Mouse (Mus musculus): ENCODE measurements at regions not wholly inside any gene's neighbourhood (a gene's known extent, or its start where the extent isn't known, plus 50 kb on each side); places are given as distances from the start of the nearest gene placed in this dataset.
"Not testable (repeated sequence)": the region's sequence is repeated elsewhere in the genome, so short reads cannot be mapped to it uniquely, and the experiment has no call there.

DNA sequence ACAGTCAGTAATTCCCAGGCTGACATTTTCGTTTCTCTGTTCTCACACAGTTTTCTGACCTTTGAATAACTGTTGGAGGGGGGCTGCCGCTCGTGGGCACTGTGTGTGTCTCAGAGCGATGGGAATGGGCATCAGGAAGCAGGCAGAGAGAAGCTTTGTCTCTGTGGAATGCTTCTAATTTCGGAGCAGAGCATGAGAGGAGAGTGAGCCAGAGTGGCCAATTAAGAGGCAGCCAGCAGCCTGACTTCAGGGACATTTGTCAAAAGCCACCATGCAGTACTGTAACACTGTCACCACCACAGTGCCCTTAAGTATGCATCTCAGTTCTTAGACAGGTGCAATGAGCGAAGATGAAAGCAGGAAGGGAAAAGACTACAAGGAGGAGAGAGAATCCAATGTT, 592.1 kb downstream of the Dcdc2c start:
- no peak for DNase-seq

DNA sequence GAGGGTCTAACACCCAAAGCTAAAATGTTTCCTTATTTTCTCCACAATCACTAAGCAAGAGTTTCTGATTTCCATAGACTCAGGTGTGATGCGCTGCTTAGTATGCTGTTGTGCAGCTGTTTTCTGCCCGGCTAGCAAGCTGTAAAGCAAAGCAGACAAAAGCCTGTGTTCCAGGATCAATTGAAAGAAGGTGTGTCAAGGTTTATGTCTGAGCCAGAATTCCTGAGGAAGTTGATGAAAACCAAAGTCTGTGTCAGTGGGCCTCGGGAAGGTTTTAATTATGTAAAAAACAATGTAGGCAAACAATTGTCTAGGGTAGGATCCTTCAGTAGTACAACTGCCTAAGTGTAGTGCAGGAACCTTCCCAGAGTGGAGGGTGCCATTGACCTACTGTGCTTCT, 604.6 kb downstream of the Dcdc2c start:
- no peak for DNase-seq

DNA sequence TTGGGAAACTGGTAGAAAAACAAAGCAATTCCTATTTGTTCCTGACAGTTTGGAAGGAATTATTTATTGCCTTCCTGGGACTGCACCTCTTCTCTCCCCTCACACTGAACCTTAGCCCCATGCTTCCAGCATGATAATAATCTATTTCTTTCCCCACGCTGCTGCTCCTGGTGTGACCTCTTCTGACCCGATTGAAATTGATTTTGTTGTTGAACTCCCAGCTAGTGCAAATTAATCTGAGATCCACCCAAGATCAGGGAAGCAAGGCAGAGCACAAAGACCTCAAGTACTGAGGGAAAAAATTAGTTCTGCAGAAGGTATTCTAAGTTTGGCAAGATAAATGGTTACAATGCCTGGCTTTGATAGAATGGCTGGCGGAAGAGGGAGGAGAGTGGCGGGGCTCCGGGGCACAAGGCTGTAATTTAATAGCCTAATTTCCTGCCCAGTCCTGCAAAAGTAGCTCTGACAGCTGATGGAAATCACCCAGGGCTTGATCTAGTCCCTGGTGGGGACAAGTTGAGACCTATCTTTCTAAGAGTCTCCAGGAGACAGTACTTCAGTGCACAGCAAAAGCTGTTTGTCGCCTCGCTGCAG, 604.6 kb upstream of the Sox11 start:
- no peak for DNase-seq

DNA sequence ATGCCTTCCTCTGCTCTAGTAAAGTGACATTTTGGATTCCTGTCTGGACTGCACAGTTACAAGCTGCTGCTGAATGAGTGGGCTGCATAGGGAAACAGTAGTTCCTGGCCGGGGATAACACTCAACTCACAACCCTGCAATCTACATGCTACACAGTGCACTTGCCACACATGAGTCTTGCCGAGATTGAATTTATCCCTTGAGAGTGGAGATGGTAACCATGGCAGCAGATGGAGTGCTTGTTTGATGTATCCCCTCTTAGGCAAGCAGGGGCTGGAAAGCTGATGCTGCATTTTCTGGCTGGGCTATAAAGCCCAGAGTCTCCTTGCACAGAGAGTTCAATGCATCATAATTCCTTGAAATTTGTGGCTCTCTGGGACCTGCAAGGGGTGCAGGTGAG, 603.0 kb upstream of the Sox11 start:
- no peak for DNase-seq

DNA sequence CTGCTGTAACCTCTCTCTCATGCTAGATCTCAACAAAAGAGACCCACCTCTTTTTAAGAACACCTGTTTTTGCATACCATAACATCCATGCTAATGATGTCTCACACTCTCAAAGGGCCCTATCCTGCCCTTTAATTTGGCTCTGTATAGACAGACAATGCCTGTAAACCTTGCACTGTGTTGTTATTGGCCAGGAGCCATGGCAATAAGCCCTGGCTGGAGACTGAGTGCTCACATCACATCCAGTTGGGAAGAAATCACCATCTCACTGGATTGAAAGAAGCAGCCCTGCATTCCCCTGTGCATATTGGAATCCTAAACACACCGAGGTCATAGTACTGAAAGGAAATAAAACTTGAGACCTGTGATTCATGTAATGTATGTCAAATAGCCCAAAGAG, 598.7 kb upstream of the Sox11 start:
- peak in 1 of 2 experiments; percentile 2 for DNase-seq

DNA sequence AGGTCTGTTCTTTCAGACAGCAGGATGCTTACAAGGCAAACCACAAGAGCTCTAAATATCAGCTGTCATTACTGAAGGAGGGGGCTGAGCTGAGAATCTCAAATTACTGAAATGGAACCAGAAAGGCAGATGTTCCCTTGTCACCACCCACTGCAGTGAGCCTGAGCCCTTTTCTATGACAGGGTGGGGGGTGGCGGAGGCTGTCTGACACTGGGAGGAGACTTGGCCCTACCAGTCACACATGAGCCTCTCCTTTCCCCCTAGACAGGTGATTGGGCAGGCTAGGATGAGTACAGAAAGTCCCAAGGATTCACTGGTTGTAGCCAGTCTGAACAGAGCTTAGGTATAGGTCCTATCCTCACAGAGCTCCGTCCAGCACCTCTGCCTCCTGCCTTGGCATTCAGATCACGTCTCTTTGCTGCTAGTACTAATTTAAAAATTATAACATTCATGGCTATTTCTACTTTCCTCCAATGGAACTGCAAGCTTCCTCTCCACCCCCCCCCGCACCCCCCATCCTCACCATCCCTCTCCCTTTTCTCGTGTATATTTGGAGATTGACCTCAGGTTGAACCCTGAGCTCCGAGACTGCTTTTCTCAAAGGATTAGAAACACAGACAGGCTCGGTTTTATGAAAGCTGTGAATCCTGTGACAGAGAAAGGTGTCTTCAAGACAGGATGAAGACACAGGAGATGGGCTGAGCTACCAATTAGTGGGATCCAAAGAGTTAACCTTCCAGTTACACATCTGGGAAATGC, 590.2 kb upstream of the Sox11 start:
- no peak for DNase-seq

DNA sequence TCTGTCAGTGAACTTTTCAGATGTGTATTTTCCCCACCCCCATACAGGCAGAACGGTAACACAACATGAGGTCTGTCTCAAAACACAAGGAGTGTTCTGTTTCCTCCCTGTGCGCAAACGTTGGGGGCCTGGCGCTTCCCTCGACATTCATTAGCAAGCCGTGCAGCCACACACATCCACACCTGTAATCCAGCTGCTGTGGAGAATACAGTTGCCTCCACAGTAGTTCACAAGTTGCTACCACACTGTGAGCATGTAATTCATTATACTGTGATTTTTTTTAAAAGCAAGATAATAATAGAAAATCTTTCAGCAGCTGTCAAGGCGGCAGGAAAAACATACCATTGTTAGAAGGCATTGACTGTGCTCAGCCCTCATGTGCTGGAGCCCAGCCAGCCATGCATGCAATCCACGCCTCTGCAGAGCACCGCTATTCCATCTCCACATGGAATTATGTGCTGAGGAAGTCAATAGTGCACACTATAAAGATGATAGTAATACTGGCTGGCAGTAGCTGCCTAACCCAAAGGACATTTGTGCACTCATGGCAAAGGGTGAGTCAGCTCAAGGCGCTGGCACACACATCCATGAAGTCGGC, 586.1 kb upstream of the Sox11 start:
- no peak for DNase-seq

DNA sequence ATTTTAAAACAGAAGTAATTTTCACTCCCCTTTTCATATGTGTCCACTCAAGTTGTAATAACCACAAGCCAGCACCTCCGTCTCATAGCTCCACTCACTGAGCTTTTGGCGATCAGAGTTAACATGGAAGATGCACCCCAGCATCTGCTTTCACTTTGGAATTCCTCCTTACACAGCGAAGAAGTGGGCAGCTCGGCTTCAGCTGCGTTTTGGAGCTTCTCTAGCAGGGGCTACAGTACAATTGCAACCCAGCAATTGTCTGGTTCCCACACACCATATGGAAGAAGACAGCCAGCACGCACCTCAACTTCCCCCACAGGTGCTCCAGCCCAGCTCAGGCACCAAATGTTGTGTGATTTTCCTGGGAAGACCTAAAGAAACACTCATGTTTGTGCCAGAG, 584.4 kb upstream of the Sox11 start:
- DNase-seq, result no peak

DNA sequence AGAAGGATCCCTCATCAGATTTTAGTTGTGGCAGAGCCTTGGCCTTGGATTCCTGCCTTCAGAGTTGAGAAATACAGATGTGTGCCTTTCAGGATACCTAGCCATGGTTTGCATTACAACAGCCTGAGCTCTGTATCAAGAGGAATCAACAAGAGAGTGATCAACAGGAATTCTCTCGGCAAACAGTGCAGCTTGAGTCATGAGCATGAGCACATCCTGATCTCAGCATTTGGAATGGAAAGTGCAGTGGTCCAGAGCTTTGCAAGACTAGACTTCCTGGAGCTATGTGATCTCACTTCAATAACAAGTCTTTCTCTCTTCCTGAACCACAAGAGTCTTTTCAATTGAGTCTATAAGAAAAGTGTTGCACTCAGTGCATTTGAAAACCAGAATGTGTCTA, 578.2 kb upstream of the Sox11 start:
- DNase-seq, result no peak

DNA sequence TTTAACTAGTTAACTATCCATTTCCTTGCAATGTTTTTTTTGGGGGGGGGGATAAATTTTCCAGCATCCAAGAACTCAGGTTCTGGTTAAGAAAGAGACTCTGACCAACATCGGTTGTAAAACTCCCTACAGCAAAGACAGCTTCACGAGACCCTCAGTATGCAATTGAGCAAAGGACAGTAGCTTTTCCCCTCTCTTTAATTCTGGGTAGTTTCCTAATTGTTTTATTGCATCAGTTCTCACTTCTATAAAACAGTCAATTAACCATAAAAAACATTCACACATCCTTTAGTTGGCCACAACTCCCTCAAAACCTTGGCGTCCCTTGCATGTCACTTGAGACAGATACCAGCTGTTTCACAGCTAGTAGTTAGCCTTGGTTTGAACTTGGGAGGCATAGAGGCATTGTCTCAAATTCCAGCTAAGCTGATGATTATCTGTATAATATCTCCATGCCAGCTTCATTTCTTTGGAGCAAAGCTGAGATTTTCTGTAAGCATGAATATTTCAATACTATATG, 574.1 kb upstream of the Sox11 start:
- DNase-seq, result no peak

DNA sequence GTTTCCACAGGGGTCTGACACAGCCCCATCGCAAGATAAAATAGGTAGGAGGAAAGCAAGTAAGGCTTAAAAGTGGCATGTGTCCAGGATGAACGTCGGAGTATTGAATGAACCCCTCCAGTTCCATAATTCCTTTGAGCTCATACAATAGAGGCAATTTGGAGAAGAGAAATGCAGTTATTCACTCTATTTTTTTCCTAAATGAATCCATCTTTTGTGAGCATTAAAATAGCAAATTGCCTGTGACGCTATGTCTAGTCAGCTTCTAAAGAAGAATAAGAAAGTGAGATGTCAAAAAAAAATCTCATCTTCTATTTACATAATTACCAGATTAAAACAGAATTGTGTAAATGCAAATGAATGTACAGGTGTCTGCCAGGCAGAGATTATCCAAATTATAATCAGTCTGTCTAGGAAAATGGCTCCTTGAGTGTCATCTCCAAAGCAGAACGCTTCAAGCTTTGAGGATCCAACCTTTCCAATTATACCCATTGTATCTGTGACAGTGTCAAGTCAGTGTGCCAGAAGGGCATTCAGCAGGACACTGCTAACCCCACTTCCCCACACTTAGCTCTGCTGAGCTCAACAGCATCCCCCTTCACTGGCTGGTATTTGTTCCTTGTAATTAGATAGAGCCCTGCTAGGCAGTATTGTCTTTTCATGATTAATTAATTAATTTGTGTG, 567.2 kb upstream of the Sox11 start:
- DNase-seq, result no peak

DNA sequence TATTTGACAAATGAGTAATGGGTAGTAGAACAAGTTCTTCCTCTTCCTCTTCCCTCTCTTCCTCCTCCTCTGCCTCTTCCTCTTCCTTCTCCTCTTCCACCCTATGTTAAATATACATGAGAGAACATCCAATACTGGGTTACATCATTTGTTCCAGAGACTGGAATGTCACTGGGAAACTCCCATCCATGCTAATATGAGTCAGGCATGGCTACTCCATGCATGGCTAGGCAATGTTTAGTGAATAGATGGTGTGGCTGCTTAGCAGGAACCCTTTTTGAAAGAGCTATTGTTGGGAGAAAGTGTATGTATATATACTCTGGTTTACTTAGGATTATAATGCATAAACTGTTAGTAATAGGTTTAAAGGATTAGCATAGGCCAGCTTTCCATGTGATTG, 554.3 kb upstream of the Sox11 start:
- not testable (repeated sequence) for DNase-seq

DNA sequence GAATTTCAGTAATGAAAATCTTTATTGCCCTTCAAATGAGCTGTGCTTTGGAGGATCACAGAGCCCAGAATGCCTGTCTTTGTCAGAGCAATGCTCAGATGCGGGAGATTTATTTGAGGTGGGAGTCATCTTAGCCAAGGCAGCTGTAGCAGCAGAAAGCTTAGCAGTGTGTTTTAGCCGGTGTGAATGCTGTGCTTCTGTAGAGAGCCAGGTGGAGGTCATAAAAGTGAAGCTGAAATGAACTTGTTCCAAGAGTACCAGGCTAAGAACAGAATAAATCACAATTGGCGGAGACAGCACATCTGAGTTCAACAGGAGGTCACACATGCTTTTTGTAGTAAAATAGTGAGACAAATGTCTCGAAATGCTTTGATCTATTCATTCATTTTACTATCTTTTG, 539.3 kb upstream of the Sox11 start:
- no peak for DNase-seq

DNA sequence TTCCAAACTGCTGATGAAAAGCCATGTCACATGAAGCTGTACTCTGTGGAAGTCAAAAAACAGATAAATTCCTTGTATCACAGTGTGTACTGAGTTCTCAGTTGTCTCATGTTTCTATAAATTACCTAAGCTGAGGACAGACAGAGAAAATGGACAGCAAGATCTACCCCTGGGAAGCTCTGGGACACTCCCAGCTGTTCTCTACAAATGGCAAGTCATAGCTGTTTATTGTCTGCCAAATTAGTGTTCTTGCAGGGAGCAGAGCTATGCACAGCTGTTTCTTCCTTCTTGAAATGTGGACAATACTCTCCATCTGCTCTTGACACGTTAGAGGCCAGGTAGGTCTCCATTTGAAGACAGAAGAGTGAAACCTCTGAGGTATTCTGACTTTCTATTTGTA, 524.0 kb upstream of the Sox11 start:
- DNase-seq, result no peak

DNA sequence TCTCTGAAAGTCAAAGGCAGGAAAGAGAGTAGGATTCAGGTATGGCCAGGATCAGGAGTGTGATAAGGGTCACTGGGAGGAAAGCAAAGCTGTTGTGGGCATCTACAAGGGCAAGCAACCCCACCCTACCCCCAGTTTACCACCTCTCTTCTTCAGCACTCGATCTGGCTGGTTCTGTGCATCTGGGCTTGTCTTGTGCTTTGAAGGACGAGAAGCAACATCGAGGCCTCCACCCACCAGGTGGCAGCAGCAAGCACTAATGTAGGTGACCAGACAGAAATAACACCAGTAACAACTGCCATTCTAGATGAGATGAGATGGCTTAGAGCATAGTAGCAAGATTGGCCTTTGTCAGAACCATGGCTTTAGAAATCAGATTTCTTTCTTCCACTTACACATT, 507.2 kb upstream of the Sox11 start:
- peak in 1 of 2 experiments; percentile 37 for DNase-seq

DNA sequence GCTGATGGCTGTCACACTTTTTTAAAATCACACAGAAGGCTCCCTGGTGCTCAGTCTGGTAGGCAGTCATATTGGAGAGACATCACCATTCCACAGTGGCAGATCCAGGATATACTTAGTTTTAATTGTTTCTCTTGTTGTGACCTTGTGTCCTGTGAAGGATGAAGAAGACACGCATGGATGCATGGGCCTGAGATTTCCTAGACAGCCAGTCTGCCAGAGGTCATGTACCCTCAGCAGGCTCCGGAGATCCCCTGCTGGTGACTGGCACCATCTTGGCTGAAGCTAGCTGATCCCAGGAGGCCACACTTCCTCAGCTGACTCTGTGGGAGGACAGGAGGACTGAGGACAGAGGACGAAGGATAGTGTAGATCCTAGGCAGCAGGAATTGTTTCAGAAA, 506.7 kb upstream of the Sox11 start:
- DNase-seq, result no peak

DNA sequence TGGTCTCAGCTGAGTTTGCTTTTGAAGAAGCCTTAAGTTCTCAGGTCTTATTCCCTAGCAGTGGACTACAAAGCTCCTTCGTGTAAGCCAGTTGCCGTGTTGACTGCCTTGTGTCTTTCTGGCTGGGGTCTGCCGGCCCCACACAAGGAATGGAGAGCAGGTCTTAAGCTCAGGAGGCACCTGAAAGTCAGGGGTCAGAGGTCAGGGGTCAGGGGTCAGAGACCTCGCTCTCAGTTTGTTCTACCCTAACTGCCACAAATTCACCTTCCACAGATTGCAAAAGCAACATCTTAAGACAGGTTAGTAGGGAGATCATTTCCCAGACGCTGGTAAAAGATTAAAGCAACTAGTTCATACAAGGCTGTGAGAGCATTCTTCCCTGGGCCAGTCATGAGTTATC, 505.8 kb upstream of the Sox11 start:
- no peak for DNase-seq

DNA sequence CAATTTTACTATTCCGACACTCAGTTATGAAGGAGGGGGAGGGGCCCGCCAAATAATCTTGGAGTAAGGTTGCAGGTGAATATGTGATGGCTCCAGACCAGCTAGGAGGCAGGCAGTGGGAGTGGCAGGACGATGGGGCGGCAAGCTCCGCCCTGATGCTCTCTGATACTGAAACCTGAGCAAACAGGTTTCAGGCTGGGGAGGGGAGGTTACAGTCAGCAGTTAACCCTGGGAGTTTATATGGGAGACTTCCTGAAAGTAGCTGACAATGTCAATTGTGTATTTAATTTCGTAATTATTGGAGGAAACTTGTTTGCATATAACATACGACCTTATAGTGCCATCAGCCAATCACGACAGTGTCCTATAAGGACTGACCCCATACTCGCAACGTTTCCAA, 505.0 kb upstream of the Sox11 start:
- DNase-seq, result no peak

DNA sequence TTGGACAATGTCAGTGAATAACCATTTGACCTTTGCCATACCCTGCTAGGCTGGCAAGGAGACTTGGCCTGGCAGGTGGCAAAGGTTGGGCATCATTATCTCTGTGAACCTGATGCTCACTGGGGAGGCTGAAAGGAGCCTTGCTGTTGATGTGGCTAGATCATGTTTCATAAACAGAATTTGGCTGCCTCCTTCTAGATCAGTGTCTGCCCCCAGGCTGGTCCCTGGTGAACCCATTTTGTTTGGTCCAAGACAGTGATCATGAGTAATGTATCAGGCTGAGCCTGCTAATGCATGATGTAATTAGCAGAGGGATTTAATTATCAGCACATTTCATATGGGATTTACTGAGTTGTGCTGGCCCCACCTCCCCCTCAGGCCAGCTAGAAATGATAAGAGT, 502.6 kb upstream of the Sox11 start:
- DNase-seq, result no peak

DNA sequence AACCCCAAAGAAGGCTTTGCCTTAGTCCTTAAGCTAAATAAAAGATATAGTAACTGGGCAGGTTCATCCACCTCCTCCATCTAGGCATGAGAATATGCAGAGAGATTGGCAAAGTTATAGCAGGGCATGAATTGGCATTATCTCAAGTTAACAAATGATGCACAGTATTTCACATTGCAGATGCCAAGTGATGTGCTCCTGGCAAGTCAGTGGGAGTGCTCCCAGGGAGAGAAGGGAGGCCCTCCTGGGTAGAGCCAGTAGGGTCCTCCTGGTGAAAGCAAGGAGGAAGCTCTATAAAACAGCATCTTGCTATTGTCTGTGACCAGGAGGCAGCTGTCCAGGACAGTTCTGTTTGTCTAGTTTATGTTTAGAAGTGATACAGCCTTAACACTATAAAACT, 496.6 kb upstream of the Sox11 start:
- DNase-seq, result no peak

DNA sequence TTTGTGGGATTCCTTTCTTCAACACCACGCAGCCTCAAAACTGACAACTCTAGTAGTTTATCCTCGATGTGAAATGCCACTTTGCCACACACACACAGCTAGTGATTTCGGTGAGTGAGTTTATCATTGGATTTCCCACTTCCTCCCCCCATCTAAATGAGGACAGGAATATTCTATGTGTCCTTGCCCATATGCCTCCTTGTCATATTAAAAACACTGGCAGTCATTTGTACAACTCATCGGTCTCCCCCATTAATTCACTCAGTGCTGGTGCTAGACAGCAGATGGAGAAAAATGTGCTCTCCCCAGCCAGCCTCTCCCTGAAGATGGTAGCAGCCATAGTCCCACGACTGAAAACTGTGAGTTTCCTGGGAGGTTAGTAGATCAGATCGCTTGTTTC, 496.0 kb upstream of the Sox11 start:
- DNase-seq, result no peak

DNA sequence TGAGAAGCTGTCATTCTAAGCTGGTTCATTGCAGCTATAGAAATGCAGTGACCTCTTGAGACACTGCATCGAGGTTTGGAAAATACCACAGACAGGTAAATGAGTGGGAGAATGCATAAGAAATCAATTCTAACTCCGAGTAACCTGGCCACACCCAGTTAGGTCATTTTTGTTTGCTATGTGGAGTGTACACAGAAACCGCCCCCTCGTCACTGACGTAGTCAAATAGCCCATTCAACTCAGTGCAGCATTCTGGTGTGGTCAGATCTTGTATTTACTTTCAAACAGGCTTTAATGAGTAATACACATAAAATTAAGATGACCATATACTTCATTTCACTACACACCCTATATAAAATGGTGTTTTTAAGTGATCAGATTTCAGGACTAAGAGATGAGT, 483.8 kb upstream of the Sox11 start:
- no peak for DNase-seq

DNA sequence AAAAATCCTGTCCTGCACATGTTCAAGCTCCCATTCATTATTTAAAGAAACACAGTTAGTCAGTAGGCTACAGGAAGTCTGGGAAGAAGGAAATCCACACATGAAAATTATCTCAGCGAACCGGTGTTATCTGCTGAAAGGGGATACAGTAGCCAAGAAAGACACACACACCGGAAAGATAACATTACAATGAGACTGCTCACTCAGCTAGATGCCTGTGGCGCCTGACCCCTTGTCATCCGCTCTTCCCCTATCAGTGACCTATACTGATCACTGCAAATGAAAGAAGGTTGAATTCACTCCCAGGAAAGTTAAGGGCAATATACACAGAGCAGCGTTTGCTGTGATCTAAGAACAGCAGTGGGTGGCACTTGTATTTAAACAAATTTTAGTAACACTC, 481.0 kb upstream of the Sox11 start:
- DNase-seq, result no peak

DNA sequence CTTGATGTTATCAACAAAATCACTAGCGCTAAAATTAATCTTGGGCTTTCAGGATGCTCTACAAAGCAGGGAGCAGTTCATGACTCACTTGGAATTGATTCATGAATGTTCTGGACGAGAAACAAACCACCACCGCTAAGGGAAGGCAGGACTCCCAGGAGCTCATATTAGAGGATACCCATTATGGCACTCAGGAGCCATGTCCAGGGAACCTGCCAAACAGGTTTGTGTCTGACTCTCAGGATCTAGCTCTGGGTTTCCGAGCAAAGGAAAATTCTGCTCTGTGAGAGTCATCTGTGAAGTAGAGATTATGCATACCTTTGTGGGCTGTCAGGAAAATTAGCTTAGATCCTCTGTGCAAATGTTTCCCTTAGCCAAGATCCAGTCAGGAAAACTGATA, 454.3 kb upstream of the Sox11 start:
- DNase-seq, result no peak
